Mouse (Mus musculus): Measurements from ENCODE around the gene Phyh. TPM values are rescaled to one million over a fixed set of nuclear protein-coding genes. Genes with fewer than 3 reads are reported as not detected.
A peak's percentile ranks its signal among the peaks of the same experiment; 100 is the strongest.

Phyh gene
- total RNA-seq (2022): 100 to 1,000 TPM; 169 to 329 (median 213) TPM

GRCm38 (mm10) chr2:4918860-4919739 lies at the start of gene Phyh:
TSS of gene Phyh (plus strand) at chr2:4919019.
- peak; percentile 93 for DNase-seq

- DNase-seq: no peak
Observed at GRCm38 (mm10) chr2:4872740-4873139, 46.1 kb upstream of the Phyh start.

DNA sequence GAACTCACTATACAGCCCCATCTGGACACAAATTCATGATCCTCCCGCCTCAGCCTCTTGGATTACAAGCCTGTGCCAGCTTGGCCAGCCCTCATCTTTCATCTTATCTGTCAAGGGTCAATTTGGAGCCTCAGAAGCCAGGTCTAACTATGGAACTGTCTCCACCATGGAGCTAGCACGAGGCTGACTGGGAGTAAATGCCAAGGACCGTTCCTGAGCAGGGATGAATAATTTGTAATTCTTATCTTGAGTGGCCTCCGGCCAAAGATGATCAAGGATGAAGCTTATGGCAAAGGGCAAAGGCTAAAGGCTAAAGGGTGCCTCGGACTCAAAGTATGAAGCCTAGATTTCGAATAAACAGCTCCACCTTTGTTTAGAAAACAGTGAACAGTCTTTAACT lies 45.5 kb upstream of the Phyh start:
- peak; percentile 80 for DNase-seq

GRCm38 (mm10) chr2:4875090-4875489 lies 43.7 kb upstream of the Phyh start:
- DNase-seq: no peak

- DNase-seq: no peak
Observed at GRCm38 (mm10) chr2:4876131-4876530, 42.7 kb upstream of the Phyh start.

GRCm38 (mm10) chr2:4880737-4881349 lies 38.0 kb upstream of the Phyh start:
- DNase-seq: peak; percentile 40

GRCm38 (mm10) chr2:4881350-4882248 lies 37.2 kb upstream of the Phyh start, which contains the start of gene Sephs1:
TSS of gene Sephs1 (plus strand) at chr2:4881564.
- DNase-seq: peak; percentile 70

GRCm38 (mm10) chr2:4882249-4882791 lies 36.5 kb upstream of the Phyh start:
- peak; percentile 41 for DNase-seq

DNA sequence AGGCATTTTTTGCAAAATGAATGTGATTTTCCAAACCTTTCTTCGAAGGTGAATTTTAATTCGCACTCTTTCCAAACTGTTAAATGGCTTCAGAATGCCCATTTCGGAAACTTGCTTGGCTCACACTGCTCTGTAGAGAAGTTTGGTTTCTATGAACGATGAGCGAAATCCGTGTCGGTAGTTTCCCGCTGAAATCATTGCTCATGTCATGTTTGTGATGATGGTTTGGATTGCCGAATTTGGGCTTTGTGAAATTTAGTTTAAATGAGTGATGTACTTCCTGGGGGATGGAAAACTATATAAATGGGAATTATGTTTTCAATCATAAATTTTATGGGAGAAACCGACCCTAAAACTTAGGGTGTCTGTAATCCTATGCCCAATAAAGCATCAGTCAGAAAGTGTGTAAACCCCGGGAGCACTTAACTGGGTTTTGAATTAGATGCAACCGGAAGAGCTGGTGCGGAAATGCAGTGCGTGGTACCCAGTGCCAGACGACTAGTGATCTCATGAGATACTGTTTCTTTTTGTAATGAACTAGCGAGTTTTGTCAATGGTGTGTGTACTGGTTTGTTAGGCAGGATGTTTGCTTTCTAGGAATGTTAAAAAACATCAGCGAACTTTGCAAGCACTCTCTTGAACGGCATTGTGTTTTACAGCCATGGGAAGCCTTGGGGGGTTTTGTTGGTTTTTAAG lies 35.7 kb upstream of the Phyh start:
- DNase-seq: no peak

GRCm38 (mm10) chr2:4886896-4887295 lies 31.9 kb upstream of the Phyh start:
- DNase-seq: no peak

- no peak for DNase-seq
Observed at GRCm38 (mm10) chr2:4895598-4895997, 23.2 kb upstream of the Phyh start.

DNA sequence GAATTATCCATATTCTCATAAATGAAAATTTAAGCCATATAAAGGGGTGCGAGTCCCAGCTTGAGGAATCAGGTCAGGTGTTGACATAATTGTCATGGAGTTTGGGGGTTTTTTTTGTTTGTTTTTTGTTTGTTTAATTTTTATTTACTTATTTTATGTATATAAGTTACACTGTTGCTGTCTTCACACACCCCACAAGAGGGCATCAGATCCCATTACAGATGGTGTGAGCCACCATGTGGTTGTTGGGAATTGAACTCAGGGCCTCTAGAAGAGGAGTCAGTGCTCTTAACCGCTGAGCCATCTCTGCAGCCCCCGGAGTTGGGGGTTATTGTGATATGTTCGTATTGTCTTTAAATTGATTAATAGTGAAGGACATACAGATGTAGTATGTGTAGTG lies 21.8 kb upstream of the Phyh start:
- DNase-seq: no peak

GRCm38 (mm10) chr2:4900624-4901023 lies 18.2 kb upstream of the Phyh start:
- no peak for DNase-seq

DNA sequence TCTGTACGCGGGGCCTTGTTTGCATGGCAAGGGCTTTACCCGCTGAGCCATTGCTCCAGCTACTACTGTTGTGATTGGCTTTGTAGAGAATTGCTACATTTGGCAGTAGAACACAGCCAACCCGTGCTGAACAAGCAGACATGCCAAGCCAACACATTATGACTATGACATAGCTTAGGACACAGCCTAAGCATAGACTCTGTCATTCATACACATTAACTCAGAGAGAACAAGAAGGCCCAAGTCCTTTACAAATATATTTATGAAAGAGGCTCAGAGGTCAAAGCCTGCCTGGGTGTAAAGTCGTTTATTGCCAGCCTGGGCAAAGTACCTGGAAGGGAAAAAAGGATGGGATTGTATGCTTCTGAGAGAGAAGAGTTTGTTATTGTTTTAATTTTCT lies 16.5 kb upstream of the Phyh start:
- no peak for DNase-seq

GRCm38 (mm10) chr2:4907120-4907519 lies 11.7 kb upstream of the Phyh start:
- DNase-seq: no peak

- DNase-seq: no peak
Observed at GRCm38 (mm10) chr2:4907916-4908315, 10.9 kb upstream of the Phyh start.

DNA sequence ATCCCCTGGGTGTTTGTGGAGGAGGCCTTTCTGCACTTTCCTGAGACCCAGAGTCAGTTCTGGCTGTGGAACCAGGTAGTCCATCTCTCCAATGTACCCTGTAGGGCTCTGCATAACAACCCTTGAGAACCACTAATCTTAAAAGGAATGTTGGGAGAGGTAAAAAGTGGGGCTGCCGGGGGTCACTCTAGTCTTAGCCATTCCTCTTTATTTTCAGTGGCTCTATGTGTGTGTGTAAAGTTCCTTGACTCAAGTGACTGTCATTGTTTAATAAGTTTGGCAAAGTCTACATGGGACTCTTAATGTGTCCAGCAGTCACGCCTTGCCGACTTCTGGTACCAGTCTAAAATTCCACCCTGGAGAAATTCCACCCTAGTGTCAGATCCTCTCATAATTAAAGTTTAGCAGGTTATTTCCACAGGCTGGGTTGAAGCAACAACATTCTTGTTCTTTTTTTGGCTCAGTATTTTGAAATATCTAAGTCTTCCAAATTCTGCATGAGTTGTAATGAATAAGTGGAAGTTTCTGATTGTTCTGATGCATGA lies 10.0 kb upstream of the Phyh start:
- DNase-seq: no peak

GRCm38 (mm10) chr2:4909909-4910308 lies 8.9 kb upstream of the Phyh start:
- no peak for DNase-seq

- DNase-seq: no peak
Observed at GRCm38 (mm10) chr2:4910521-4910920, 8.3 kb upstream of the Phyh start.

DNA sequence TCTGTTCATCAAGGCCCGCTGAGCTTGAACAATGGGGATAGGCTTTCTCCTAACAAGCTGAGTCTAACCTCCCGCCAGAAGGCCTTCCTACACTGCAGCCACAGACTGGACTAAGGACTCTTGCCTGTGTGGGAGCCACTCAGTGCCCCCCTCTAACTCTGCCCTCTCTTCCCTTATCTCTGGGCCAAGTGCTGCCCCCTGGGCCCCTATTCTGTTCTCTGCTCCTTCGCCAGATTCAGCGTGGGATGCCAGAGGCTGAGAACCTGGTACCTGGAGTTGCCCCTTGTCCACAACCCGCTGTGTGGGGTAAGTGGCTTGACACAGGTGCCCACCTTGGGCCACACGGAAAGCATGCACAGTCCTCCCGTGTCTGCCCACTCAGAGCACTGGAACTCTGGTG lies 4.9 kb upstream of the Phyh start:
- no peak for DNase-seq

DNA sequence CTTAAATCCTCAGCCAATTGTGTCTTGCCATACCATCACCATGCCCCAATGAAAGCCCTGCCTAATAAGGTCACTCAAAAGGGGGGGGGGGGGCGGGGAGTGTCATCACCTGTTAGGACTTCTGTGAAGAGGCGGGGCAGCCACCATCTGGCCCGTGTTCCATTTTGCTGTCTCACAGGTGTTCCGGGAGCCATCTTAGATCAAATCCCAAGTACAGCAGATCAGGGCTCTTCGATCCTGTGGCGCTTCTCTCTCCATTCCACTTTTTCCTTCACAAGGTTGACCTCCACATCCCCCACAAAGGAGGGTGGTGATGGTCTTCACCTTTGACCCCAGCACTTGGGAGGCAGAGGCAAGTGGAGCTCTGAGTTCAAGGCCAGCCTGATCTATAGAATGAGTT lies 2.8 kb upstream of the Phyh start:
- DNase-seq: no peak

Measured in adrenal gland, adult 8-10 months (tissue).